Mouse (Mus musculus) cerebellum, postnatal 36 days (tissue): Measurements from ENCODE around the gene Trim6.
A peak's percentile ranks its signal among the peaks of the same experiment; 100 is the strongest.
"Not testable (repeated sequence)": the region's sequence is repeated elsewhere in the genome, so short reads cannot be mapped to it uniquely, and the experiment has no call there.

ENCODE experiments used
- DNase-seq, 2 experiments: peaks; one replicate each; pipeline ENCODE4 v3.0.0; 2021 to 2022; ENCODE audit warnings: mixed read lengths in 2 of 2

Gene Trim6

DNA sequence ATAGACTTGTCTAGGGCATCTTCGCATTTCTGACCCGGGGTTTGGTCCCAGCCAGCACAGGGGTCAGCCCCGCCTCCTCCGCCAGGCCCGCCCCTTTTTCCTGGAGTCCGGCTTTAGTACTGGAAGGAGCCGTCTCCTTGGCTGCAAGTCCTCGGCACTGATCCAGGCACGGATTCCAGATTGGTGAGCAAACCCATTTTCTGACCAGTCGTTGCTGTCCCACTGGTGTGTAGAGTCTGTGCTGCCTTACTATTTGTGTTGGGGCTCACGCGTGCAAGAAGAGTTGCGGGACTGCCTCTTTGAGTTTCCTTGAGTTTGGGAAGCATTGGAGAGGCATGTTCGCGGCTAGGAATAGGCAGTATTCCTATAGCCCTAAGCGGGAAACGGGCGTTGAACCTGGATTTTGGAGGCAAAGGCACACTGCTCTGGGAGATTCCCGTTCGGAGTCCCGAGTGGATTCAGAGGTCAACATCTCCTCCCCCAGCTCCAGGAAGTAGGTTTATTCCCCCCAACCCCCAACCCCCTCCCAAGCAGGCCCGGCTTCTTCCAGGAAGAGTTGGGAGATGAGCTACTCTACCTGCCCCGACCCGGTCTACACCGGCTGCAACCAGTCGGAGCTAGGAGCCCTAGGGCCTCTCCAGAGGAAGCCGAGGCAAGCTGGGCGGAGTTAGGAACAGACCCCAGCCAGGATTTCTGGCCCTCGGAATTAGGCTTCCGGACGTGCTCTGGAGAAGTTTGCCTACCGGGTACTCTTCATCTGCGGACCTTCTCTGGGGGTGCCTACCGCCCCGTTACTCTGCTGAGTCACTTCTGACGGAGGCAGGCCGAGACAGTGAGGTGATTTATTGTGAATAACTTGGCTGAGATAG is at the start of gene Trim6:
Gene Trim6, plus strand, starts transcription at position 93 of the 869 bp plus-strand sequence.
- DNase-seq, result peak; percentile 2 to 6

DNA sequence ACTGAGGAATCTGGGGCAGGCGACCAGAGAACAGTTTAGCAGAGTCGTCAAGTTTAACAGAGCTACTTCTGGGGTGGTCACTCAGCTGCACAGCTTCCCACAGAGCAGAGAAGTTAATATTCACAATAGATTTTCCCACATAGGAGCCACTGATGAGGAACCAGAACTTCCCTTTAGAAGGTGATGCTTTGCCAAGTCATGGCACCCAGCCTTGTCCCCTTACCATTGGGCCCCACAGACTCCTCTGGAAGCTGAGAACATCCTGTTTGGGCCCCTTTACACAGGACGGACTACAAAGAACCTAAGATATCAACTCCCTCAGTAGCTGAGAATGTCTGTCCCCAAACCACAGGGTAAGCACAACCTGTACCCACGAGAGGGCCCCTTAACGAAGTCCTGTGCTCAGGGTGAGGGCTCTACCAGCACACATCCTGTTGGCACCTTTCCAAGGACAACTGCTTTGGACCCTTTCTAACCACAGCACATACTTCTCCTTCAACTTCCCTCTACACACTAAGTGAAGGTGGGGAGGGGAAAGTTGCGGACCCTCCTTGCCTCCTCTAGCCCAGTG is 48.9 kb upstream of the Trim6 start:
- no peak for DNase-seq

DNA sequence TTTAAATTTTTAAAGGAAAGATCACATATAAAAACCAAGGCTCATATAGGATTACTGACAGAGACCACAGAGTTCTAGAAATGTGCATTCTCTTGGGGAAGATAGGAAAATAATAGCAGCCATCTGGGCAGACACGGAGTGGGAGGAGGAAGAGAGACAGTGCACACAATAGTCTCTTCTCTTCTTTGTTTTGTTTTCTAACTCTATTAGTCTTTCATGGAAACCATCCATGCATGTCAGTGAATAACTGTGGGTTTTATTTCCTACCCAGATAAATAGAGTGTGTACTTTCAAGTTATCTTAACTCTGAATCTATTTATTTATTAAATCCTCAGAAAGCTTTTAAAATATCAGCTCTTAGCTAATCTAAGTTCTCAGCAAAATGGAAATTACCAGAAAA is 43.5 kb upstream of the Trim6 start:
- no peak for DNase-seq

DNA sequence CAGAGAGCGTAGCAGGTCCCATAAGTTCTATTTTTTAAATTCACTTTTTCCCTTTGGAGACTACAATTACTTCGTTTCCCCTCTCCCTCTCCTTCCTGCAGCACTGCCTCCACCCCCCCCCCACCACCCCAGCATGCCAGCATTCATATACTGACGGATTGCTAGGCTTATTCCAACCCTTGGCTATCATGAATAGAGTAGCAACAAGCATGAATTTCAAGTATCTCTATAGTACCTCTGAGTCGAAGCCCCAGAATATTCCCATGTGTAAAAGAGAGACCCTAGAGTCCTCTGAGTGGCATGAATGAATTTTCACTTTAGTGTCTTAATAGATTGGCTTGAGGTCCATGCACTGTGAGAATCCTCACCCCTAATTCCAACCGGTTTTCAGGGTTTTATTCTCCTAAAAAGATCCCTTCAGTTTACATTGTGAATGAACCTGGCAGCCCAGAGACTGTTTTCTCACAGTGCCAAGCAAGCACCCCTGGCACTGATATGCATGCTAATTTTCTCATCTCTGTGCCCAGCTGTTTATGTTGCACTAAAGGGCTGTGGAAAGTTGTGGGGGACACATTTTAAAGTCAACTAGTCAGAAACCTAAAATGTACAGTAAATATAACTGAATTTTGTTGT is 40.1 kb upstream of the Trim6 start:
- no peak for DNase-seq

DNA sequence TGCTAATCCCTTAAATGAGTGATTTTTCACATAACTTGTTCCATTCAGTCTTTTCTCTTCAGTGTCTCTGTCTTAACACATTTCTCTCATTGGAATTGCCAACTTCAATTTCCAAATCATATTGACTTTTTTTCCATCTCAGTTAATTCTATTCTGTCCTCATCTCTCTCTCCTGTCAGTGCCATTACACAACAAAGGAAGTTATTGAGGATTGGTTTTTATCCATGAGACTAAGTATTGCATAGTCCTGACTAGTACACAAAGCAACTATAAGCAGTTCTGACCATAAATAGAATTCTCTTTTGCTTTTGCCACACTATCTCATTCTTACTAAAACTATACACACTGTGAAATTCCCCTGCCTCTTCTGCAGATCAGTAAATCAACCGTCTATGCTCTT is 39.5 kb upstream of the Trim6 start:
- DNase-seq, result no peak

DNA sequence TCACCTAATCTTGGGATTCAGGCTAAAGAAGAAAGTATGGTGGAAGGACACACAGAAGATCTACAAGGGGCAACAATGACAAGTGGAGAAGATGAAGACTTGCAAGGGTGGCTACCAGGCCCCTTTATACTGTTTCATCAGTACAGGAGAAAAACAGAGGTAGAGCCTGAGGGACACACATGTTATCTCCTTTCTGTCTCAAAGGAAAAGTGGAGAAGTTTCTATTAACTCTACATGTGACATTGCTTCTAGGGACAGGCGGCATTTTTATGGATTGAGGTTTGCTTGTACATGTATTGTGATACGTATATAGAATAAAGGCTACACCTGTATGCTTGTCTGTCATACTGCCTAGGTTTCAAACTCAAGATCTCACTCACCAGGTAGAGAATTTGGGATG is 35.3 kb upstream of the Trim6 start, which contains the start of gene Olfr648:
Gene Olfr648, minus strand, starts transcription at position 101 of the 400 bp plus-strand sequence.
- no peak for DNase-seq

DNA sequence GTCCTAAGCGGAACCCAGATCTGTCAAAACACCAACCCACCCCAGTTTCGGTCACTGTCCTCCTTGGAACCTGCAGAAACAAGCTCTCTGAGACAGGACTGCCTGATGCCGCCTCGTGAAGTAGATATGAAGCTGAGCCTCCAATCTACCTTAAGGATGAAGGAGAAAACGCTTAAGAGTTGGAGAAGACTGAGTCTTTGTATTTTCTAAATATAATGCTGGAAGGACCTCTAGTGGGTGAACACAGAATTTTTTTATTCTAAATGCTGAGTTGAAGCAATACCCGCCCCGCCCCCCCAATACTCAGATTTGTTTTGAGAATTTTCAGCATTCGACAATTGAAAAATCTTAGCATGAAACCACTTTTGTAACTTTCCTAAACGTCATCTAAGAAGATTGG is 27.3 kb upstream of the Trim6 start:
- DNase-seq, result no peak

DNA sequence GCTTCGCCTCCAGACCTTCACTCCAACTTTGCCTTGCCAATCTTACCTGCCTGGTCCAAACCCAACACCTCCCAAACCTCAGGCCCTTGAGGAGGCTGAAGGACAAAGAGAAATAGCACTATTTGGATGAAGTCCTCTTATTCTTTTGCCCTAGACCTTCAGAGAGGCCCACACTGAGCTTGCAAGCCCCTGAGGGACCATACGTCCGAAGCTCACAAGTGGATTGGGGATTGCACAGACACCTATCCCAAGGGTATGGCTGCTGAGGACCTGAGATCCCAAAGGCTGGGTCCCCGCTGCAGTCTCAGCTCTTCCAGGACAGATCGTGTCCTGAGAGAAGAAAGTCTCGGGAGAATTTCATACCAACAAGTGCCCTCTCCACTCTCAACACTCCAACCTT is 22.7 kb upstream of the Trim6 start, which contains the start of gene Olfr649:
Gene Olfr649, minus strand, starts transcription at position 101 of the 400 bp plus-strand sequence.
- no peak for DNase-seq

DNA sequence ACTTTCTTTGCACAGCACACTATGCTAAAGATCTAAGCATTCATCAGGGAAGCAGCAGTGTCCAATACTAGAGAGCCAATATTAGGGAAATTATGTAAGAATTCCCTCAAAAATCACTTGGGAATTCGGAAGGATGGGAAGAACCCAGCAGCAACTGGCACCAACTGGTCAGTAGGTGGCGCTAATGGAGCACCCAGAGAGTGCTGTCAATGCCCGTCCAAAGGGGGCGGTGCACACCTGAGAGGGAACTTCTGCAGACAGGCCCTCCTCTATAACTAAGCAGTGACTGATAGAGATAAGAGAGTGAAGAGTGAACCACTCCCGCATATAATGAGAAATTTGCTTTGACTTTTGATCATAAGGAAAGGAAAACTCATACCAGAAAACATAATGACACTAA is 18.8 kb upstream of the Trim6 start:
- peak; percentile 4 to 6 for DNase-seq

DNA sequence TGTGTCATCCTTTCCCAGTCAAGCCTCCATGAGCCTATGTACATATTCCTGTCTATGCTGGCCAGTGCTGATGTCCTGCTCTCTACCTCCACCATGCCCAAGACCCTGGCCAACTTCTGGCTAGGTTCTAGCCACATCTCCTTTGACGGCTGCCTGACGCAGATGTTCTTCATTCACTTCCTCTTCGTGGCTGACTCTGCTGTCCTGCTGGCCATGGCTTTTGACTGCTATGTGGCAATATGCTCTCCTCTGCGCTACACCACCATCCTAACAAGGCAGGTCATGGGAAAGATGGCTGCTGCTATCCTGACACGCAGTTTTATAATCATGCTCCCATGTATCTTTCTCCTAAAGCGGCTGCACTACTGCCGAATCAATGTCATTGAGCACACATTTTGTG is 12.4 kb upstream of the Trim6 start:
- no peak for DNase-seq

DNA sequence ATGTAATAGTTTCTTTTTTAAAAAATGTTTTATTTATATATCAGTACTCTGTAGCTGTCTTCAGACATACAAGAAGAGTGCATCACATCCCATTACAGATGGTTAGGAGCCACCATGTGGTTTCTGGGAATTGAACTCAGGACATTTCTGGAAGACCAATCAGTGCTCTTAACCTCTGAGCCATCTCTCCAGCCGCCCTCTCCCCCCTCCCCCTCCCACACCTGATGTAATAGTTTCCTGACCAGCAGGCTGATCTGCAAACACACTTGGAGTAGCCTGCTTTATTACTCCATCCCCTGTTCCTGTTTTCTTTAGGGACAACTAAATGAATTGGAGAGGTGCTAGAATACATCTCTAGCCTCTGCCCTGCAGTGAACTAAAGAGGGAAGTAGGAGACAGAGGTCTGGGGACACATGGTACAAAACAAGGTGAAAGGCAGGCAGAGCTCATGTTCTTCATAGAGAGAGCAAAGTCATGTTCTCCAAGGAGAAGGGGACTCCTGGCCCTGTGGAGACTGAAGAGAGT is 2.5 kb upstream of the Trim6 start:
- no peak for DNase-seq

DNA sequence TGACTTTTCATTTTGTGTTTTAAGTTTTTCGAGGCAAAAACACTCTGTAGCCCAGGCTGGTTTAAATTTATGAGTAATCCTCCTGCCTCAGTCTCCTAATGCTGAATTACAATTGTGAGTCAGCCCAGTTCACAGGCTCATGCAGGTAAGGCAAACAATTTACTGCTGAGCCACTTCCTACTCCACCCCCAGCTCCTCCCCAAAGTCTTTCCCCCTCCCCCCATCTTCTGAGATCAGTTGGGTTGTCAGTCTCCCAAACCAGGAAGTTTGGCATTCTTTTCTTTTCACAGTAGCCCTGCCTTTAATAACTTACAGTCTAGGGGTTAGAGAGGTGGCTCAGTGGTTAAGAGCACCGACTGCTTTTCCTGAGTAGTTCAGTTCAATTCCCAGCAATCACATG is 712 bp upstream of the Trim6 start:
- DNase-seq, result no peak

DNA sequence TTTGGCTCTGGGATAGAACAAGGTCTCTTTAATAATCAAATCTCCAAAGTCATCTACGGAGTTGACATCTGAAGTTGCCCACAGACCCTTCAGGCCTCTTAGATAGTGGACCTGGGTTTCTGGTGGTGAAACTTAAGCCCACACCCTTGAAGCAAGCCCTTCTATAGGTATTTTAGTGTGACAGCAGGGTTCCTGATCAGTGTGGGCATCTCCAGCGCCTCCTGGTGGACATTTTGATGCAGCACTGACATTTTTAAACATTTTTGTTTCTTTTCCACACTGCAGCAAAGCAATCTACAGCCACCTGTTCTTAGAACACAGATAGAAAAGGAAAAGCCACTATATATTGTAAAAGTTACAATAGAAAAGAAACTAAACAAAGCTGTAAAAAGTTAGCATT is 12.6 kb downstream of the Trim6 start:
- DNase-seq, result no peak

DNA sequence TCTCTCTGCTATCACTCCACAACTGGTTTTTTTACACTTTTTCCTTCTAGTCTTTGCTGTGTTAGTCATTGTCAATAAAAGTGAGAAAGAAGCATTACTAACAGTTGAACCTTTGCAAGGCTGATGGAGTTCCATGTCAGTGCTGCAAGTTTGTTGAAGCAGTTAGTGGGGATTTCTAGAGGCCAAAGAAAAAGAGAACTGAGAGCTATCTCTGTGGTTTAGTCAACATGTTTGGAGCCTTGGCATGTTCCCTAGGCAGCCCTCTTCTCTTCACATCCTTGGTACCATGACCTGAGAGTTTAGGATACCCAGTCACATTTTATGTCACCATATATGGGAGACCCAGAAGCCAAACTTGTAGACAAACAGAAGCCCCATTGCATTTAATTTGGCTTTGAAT is 22.3 kb downstream of the Trim6 start:
- no peak for DNase-seq

DNA sequence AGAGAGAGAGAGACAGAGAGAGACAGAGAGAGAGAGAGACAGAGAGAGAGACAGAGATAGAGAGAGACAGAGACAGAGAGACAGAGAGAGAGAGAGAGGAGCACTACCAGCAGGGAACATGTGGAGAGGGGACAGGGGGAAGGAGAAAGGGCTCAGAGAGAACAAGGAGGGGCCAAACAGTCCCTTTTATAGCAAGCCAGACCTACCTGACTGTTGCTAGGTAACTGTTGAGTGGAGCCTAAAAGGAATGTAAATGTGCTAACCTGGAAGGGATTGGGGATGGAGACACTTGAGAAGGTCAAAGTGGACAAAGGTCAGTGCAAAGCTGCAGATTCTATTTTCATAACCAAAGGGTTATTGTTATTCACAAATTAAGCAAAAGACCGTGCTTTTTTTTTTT is 25.0 kb downstream of the Trim6 start:
- DNase-seq, result no peak

DNA sequence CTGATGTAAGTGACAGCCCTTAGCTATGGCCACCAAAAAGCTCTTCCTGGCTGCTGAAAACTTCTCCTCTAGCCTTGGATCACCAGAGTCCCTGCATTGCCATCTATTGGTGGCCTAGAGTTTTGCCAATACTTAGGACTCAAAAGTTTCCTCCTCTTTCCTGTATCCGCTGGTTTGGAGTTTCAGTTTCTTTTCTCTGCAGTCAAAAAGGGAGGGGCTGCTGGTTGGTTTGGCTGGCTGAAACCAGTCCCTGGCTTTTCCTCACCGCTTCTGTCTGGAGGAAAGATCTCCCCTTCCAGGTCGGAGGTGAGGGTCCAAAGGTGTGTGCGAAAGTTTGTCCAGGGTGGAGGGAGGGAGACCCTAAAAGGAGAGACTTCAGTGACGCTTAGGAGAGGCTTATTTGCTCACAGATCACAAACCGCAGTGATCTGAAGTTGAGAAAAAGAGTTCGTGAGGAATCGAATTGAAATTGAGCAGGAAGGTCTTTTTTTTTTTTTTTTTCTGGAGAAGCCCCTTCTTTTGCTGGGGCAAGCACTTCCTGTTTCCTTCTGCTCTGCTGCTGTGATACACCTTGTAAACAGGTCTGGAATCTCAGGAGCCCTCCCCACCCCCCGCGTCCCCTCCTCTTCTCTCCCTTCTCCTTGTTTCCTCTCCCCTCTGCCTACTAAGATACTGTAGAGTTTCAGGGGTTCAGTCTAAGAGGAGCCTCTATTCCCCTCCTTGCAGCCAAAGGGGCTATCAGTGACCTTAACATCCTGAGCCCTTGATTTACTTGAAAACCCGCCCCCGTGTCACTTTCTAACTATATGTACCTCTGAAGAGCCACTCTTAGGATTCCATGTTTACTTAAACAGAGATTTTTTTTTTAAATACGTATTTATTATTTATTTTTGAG is 25.9 kb downstream of the Trim6 start, which contains the start of gene Trim34a:
Gene Trim34a, plus strand, starts transcription at position 171 of the 895 bp plus-strand sequence.
- DNase-seq, result no peak

DNA sequence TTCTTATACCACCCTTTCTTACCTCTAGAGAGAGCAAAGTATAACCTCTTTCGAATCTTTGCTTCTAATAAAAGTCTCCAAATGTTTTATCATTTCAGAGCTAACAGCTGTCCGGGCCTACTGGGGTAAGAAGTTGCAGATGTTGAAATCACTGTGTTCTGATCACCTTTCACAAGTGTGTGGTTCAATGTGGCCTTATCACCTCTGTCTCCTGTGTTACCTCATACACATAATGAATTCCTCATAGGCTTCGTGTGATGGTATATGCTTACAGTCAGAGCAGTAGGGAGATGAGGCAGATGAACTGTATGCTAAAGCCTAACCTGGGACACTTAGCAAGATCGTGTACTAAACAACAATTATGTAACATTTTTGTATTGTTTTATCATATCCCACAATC is 41.8 kb downstream of the Trim6 start:
- DNase-seq, result not testable (repeated sequence)

DNA sequence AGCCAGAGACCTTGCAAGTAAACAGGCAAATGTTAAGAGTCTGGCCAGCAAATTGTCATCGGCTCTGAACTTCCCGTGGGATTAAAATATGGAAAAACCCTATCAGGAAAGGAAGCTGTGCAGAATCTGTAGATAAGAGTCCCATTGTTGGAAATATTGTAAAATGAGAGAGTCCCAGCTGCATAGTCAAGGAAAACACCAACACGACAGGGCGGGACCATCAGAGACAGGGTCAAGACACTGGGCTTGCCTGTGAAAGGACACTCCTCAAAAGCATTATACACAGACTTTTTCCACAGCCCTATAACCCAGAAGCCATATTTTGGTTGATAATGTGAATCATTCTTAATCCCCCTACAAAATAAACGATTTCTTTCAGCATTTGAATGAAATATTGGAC is 46.7 kb downstream of the Trim6 start:
- DNase-seq, result not testable (repeated sequence)

DNA sequence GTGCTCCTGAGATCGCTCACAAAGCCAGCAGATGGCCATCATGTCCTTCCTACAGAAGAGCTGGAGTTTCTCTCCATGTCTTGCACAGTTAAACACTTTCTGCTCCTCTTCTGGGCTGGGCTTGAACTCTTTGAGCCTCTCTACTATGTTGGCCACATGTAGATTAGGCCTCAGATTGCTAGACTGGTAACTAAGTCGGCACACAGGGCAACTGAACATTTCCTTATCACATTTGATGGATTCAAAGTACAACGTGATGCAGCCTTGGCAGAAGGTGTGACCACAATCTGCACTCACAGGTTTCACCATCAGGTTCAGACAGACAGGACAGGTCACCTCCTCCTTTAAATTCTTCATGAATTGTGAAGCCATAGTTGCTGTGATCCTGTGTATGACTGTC is 60.8 kb downstream of the Trim6 start:
- DNase-seq, result not testable (repeated sequence)
